Mouse (Mus musculus) midbrain, embryonic 10.5 days (tissue): Measurements from ENCODE around the gene Zpbp. TPM values are rescaled to one million over a fixed set of nuclear protein-coding genes. Genes with fewer than 3 reads are reported as not detected.

ENCODE experiments used
- DNase-seq: peaks from one replicate; pipeline ENCODE4 v3.0.0-alpha.2; 2017; ENCODE audit warnings: low spot score
- H3K27ac ChIP-seq: fragments of 300-500 bp; sonication (generic); replicated peaks from 2 replicates; pipeline ENCODE4 v1.5.1; 2016; ENCODE audit warnings: mild to moderate bottlenecking
- H3K27me3 ChIP-seq: fragments of 300-500 bp; sonication (generic); 2 replicates; pipeline ENCODE4 v1.6.1; 2016; ENCODE audit warnings: low read depth, mild to moderate bottlenecking; ENCODE audit not compliant: poor library complexity, severe bottlenecking
- H3K36me3 ChIP-seq: fragments of 300-500 bp; sonication (generic); 2 replicates; pipeline ENCODE4 v1.6.1; 2016; ENCODE audit warnings: mild to moderate bottlenecking, moderate library complexity
- H3K4me1 ChIP-seq: fragments of 300-500 bp; sonication (generic); 2 replicates; pipeline ENCODE4 v1.6.1; 2016
- H3K4me3 ChIP-seq: fragments of 300-500 bp; sonication (generic); 2 replicates; pipeline ENCODE4 v1.5.1; 2016; ENCODE audit warnings: mild to moderate bottlenecking, moderate library complexity
- H3K9me3 ChIP-seq: fragments of 300-500 bp; sonication (generic); replicated peaks from 2 replicates; pipeline ENCODE4 v1.6.1; 2016; ENCODE audit warnings: mild to moderate bottlenecking
- WGBS: fragments of 180-500 bp; shearing (Covaris S2); methylation state at CpG from one replicate; pipeline ENCODE4 v1.1.7; 2016; 5-methylcytosine and 5-hydroxymethylcytosine counted together
- polyA plus RNA-seq: library from polyadenylated mRNA; unstranded; fragments of >200 nt; fragmentation: Nextera tagmentation; extraction: Ambion mirVana; gene quantifications from 2 replicates; pipeline ENCODE4 v1.2.1, GENCODE M21; 2016

The Zpbp gene
- polyA plus RNA-seq, 1 experiment from 2014 or later, result 0.43 TPM

DNA sequence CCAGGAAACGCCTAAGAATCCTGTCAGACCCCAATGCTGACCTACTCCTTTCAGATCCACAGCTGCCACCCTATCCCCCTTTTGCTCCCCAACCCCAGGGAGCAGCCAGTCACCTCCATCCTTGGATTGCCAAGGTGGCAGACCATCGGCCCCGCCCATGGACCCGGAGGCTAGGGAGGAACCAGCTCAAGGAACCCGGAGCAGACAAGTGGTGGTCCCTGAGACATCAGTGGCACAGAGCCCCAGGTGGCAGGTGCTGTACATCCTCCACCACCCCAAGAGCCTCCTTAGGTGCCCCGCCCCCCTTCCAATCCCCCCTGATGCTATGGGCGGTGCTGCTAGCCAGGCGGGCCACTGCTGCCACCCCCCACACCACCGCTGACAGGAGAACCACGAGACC, 69.0 kb downstream of the Zpbp start:
- H3K9me3 ChIP-seq, result peaks cover 11% of the 10 kb centered on the region
- H3K4me1 ChIP-seq, result no peaks in the 10 kb centered on the region
- no peak overlapping the region for H3K27ac ChIP-seq
- H3K27me3 ChIP-seq, result no peaks in the 10 kb centered on the region
- no peaks in the 10 kb centered on the region for H3K36me3 ChIP-seq
- 95% methylated on average over 10 of the region's 10 CpGs for WGBS
- H3K4me3 ChIP-seq, result no peak overlapping the region
- DNase-seq, result no peak

DNA sequence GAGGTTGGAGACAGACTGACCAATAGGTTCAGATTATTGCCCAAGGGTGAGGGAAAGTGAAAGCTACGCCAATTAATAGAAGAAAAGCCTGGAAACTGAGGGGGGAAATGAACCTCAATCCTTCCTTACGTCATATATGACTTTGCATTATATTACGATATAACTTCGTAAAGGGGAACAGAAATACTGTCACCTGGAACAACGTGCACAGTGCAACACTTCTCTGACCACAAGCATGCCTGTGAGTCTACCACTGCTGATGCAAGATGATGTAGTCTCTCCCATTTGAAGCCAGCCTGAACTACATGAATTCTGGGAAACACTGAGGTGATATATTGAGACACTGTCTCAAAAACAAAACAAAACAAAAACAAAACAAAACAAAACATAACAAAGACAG, 90.9 kb downstream of the Zpbp start:
- no peak overlapping the region for H3K27ac ChIP-seq
- no peaks in the 10 kb centered on the region for H3K27me3 ChIP-seq
- H3K4me3 ChIP-seq, result no peak overlapping the region
- no peaks in the 10 kb centered on the region for H3K4me1 ChIP-seq
- 88% methylated on average over 5 of the region's 5 CpGs for WGBS
- H3K36me3 ChIP-seq, result no peaks in the 10 kb centered on the region
- no peak for DNase-seq
- H3K9me3 ChIP-seq, result no peaks in the 10 kb centered on the region

DNA sequence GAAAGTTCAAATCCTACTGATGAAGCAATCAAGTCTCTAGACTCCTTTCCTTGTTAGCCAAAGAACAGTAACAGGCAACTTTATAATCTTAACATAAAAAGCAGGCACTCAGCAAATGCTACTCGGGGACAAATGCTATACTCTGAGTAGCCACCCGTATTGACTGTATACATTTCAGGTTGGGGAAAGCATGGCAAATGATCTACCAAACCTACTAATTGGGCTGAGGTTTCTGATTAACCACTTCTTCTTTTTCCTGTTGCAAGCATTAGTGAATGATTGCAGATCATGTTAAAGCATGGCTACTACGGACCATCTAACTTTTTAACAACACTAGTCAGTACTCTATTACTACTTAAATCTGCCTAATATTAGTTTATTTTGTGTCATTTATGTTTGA, 178.7 kb downstream of the Zpbp start:
- 88% methylated on average over 3 of the region's 3 CpGs for WGBS
- no peak for DNase-seq
- H3K36me3 ChIP-seq, result peaks cover 3% of the 10 kb centered on the region; the same call in 1 of the 2 replicates
- H3K27me3 ChIP-seq, result no peaks in the 10 kb centered on the region
- H3K4me3 ChIP-seq, result no peak overlapping the region
- no peak overlapping the region for H3K27ac ChIP-seq
- no peaks in the 10 kb centered on the region for H3K4me1 ChIP-seq
- no peaks in the 10 kb centered on the region for H3K9me3 ChIP-seq

DNA sequence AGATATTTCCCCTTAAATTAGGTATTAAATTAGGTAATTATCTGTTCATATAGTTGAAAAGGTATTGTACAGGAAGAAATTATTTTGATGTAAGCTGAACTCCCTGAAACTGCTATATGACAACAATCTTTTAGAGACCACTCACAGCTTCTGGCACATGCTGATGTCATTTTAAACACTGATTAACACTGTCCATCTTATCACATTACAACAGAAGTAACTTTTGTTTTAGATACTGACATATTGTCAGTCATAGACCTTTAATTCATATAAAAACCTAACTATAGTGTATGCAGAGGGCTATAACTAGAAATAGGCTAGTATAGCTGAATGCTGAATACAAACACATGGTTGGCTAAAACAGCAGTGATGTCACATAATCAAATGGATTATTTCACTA, 182.1 kb downstream of the Zpbp start:
- no peak for DNase-seq
- Histone ChIP-seq H3K36me3 (no peaks in the 10 kb centered on the region), H3K27me3 (no peaks in the 10 kb centered on the region), H3K4me3 (no peak overlapping the region), H3K9me3 (no peaks in the 10 kb centered on the region), H3K4me1 (no peaks in the 10 kb centered on the region), H3K27ac (no peak overlapping the region)

DNA sequence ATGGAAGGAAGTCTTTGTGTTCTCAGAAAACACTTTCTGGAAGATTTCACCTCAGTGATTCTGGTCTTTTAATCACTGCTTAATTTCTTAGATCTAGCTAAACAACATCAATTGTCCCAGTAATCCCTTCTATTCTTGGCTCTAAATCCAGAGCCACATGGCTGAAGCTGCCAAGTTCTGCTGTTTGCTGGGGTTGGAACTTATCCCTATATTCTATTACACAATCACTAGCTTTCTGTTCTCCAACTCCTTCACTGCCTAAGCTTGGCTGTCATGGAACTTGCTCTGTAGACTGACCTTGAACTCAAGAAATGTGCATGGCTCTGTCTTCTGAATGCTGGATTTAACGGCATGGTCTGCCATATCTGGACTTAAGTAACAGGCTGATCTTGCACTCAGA, 204.9 kb downstream of the Zpbp start:
- no peaks in the 10 kb centered on the region for H3K4me1 ChIP-seq
- no peaks in the 10 kb centered on the region for H3K27me3 ChIP-seq
- 86% methylated on average over 1 of the region's 1 CpGs for WGBS
- no peak overlapping the region for H3K27ac ChIP-seq
- DNase-seq, result no peak
- no peaks in the 10 kb centered on the region for H3K9me3 ChIP-seq
- H3K36me3 ChIP-seq, result no peaks in the 10 kb centered on the region
- no peak overlapping the region for H3K4me3 ChIP-seq

DNA sequence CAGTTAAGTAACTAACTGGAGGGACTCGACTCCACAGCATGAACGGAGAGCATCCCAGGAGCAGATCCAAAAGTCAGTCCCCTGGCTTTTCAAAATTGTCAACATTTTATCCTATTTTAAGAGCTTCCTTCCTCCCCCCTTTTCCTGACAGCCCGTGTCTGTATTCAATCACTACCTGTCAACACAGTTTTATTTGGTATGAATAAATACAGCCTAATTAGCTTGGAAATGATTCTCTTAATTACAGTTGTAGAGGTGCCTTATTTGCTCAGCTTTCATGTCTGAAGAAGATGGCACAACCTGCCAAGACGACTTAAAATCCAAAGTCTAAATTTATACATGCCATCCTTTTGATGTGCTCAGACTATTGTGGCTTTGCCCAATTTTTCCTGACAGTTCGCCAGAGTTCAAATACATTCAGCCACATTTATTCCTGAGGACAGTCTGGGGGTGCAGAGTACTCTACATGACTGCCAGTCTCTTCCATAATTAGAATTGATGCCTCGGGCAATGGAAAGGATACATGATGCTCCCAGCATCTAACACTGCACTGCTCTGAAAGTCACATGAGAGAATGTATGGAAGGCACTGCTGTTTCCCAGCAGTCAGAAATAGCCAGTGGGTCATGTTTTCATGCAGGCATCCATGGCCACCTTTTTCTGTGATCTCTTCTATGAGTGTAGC, 219.4 kb downstream of the Zpbp start:
- DNase-seq, result no peak
- Histone ChIP-seq H3K4me1 (0 out of 2 replicates have a peak, but pooled peaks cover 5% of the 10 kb centered on the region), H3K9me3 (no peaks in the 10 kb centered on the region), H3K27ac (no peak overlapping the region), H3K4me3 (no peak overlapping the region), H3K36me3 (no peaks in the 10 kb centered on the region), H3K27me3 (no peaks in the 10 kb centered on the region)
- 85% methylated on average over 6 of the region's 6 CpGs for WGBS

DNA sequence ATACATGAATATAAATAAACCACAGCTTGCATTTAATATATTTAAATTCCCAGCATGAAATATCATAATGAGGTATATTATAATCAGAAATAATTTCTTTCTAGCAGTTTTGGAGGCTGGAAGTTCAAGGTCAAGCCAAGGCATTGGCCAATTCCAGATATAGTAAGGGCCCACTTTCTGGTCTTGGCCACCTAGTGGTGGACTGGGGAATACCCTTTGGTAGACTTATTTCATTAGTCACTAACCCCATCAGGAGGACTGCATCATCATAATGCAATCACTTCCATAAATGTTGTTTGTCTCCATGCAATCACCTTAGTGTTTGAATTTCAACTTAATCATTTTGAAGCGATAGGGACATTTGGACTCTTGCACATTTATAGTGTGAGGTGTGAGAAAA, 222.9 kb downstream of the Zpbp start:
- Histone ChIP-seq H3K4me3 (no peak overlapping the region), H3K27ac (no peak overlapping the region), H3K27me3 (no peaks in the 10 kb centered on the region), H3K4me1 (0 out of 2 replicates have a peak, but pooled peaks cover 5% of the 10 kb centered on the region), H3K9me3 (no peaks in the 10 kb centered on the region), H3K36me3 (no peaks in the 10 kb centered on the region)
- WGBS, result 61% methylated on average over 1 of the region's 1 CpGs
- DNase-seq, result no peak

Other genes with a start within 250 kb of the Zpbp start
- gene Spata48, start 314 bp downstream of the Zpbp start, polyA plus RNA-seq, result 0.82 and 1.7 TPM in 2 replicates
- gene 4930512M02Rik, start 165.4 kb upstream of the Zpbp start, polyA plus RNA-seq, result not detected in 2 replicates
- gene Ikzf1, start 222.6 kb upstream of the Zpbp start, polyA plus RNA-seq, result 2.6 and 2.8 TPM in 2 replicates